Mouse (Mus musculus): ENCODE measurements at regions not wholly inside any gene's neighbourhood (a gene's known extent, or its start where the extent isn't known, plus 50 kb on each side); places are given as distances from the start of the nearest gene placed in this dataset.
"Not testable (repeated sequence)": the region's sequence is repeated elsewhere in the genome, so short reads cannot be mapped to it uniquely, and the experiment has no call there.

DNA sequence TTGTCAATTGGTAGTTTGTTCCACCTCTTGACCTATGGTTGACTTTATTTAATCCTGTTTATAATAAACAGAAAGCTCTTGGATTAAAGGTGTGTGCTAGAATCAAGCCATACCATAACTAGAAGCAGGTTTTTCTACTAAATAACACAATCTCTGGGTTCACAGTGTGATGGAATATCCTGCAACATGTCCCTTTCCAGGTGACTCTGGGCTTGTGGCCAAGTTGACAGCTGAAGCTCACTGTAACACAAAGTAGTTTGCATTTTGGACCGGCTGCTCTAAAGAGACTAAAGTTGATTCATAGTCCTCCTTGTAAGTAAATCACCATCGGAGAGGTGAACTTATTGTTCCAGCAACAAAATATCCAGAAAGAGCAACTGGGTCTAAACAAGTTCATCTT lies 149.3 kb upstream of the Kctd3 start:
- DNase-seq (ENCODE audit: low spot score in 2 of 2), result no peak

DNA sequence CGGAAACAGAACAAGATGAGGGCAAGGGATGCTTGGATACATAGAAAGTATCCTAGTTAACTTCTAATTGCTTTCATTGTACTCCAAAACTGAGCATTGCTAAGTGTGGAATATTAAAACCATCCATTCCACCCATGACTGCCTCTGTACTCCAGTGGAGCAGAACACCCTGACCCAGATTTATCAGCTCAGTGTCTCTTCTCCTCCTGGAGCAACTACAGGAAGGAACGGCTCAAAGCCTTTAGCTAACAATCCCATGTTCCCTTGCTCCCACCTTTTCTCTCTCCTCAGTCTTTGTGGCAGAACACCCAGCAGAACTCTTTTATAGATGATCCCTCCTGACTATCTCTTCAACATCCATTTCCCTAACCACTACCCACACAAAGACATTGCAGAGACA lies 146.7 kb upstream of the Kctd3 start:
- DNase-seq (ENCODE audit: low spot score in 2 of 2), result no peak

DNA sequence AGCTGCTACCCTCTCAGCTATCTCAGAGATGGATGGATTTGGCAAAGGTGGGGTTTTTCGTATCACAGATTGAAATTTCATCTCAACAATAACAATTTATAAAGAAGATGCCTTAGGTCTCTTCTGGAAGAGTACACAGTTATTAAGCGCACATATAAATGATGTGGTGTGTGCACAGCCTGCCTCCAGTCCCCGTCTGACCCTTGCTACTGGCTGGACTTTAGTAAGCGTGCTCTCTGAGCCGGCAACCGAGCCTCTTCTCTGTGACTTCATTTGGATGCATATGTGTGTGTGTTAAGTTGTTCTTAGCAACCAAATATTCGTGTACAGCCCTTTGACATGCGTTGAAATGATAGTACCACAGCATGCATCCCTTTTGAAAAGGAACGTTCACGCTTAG lies 145.5 kb upstream of the Kctd3 start:
- DNase-seq (ENCODE audit: low spot score in 2 of 2), result no peak

DNA sequence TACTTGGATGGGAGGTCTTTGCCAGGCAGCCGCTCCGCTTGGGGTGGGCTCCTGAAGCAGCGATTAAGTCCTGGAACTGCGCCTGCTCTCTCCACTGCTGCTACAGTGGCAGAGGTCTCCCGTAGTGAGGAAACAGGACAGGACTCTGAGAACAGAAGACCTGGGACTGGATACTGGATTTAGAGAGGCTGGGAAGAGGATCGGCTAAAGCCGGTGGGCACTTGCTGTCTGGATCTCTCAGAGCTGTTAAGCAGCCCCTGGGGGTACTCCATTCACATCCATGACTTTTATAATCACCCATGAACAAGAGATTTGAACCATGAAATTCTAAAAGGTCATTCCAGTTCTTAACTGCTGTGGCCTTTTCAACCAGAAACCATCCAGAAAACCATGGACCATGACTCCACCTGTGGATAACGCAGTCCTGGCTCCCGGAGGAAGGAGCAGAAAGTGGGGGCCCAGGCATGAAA lies 135.4 kb upstream of the Kctd3 start:
- DNase-seq (ENCODE audit: low spot score in 2 of 2), result no peak

DNA sequence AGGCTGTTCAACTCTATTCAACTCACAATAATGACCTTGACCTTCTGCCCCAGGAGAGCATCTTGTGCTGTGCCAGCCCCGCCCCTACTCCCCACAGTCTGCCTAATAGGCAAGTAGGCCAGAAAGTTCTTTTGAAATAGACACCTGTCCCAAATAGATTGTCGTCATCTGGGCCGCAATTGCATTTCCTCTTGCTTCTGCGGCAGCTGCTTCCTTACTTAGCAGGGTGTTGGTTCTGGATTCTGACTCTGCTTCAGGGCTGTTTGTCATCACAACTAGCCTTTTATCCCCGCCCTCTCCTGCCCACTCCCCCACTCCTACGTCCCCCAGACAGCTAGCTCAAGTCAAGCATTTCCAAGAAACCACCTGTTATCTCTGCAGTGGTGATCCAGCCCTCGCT lies 134.9 kb upstream of the Kctd3 start:
- no peak for DNase-seq (ENCODE audit: low spot score in 2 of 2)

- no peak for DNase-seq (ENCODE audit: low spot score in 2 of 2)
Measured at GRCm38 (mm10) chr1:189141694-189142093, 134.1 kb upstream of the Kctd3 start.

DNA sequence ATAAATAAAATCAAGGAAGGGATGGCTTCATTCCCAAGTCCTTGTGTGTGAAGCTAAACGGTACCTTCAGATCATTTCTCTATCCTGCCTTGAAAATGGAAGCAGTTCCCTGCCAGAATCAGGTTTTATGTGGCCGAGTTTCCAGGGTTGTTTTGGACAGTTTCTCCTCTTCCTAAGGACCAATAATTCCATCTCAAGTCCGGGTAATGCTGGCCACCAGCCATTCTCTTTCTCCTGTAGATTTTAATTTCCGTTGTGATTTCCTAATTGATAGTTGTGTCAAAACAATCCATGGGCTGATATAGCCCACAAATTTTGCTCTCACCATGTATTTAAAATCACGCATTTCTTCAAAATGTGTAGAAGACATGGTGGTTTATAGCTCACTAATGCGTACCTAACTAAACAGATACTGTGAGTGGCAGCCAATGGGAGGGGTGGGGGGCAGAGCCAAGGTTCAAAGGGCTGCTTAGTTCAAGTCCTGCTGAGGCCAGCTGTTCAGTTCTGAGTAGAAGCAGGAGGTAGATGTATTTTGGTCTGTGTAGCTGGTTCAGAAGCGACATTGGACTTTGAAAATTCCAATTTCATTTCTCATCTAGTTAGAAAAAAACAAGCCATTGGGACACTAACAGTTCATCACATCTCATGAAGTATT lies 129.2 kb upstream of the Kctd3 start:
- DNase-seq (ENCODE audit: low spot score in 2 of 2), result no peak

DNA sequence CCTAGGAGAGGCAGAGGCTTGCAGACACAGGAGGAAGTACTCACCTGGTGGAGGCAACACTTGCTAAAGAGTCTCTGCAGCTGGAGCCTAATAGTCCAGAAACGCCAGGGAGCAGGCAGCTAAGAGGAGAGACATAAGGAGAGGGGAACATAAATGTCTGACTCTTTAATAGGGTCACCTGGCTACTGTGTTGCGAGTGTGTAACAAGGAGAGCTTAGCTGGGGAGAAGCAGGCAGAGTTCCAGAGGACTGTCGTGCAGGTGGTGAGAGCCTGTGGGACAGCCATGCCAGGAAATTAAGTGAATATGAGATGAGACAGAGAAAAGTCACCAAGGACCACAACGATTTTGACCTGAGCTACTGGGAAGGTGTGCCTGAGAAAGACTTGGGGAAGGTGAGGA lies 128.2 kb upstream of the Kctd3 start:
- no peak for DNase-seq (ENCODE audit: low spot score in 2 of 2)

DNA sequence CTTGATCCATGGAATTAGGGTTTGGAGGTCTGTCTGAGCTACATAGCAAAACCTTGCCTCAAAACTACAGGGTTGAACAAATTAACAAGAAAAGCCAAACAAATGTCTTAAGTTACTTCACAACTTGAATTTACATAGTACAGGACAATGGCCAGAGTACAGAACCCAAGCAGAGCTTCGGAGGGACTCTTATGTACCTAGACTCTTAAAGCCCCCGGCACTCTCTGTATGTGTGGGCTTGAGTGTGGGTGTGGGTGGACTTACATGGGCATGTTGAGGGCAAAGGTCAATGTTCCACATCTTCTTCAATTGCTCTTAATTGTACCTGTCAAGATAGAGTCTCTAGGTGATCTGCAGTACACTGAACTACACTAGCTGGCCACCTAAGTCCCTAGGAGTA lies 121.1 kb upstream of the Kctd3 start:
- DNase-seq (ENCODE audit: low spot score in 2 of 2), result no peak

DNA sequence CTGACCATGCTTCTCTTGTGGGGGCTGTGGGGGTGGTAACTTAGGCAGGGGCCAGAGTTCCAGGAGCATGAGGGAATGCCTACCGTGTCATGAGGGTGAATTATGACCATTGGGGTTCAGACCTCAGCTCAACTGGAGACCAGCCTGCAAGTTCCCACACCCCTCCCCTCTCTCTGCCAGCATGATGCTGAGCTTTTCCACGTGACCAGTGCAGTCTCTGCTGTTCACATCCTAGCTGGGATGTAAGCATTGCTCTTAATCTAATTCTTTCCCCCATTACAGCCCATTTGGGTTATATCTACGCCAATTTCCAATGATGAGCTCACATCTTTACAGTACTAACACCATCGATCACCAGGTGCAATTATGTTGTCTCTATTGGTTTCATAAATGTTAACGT lies 120.6 kb upstream of the Kctd3 start:
- DNase-seq (ENCODE audit: low spot score in 2 of 2), result not testable (repeated sequence)

GRCm38 (mm10) chr1:189127367-189127766 lies 119.7 kb upstream of the Kctd3 start:
- DNase-seq (ENCODE audit: low spot score in 2 of 2), result no peak

DNA sequence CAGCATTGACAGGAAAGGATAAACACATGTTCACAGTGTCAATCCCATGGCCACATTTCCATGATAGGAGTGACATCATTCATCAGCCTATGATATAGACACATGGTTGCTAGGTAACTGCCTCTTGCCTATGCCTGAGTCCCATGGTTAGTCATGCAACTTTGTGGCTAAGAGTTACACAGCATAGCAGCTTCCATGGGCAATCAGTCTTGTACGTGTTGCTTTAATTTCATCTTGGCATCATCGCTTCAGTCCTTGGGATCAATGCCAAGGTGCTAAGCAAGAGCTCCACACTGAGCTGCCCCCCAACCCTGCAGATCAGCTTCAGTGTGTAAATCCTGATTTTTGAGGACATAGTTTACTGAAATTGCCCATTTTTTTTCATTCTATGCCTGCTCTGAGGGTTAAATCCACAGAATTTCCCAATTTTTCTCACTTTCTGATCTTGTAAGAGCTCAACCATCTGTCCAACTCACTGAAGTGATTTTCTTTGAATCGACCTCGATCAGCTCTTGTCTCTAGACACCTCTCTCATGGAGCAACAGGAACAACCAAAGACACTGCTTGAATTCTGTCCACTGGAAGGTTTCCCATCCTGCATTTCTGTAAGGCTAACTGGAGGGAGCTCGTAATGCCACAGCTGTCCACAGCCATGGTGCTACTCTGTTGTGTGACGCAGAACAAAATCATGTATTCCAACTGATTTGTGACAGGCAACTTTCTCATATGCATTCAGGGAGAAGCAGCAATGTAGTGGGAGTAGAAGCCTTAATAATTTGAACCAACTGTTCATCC lies 112.5 kb upstream of the Kctd3 start:
- no peak for DNase-seq (ENCODE audit: low spot score in 2 of 2)

DNA sequence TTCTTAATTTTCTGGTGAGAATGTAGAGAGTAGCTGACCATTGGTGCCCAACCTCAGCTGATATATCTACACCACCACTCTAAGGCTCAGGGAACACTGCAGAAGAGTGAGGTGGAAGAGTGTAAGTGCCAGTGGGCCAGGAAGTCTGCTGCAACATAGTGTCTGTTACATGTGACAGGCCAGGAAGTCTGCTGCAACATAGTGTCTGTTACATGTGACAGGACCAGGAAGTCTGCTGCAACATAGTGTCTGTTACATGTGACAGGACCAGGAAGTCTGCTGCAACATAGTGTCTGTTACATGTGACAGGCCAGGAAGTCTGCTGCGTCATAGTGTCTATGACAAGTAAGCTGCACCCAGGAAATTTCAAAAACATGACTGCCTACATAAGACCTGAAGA lies 111.4 kb upstream of the Kctd3 start:
- peak in 1 of 2 experiments; percentile 24 for DNase-seq (ENCODE audit: low spot score in 2 of 2)

DNA sequence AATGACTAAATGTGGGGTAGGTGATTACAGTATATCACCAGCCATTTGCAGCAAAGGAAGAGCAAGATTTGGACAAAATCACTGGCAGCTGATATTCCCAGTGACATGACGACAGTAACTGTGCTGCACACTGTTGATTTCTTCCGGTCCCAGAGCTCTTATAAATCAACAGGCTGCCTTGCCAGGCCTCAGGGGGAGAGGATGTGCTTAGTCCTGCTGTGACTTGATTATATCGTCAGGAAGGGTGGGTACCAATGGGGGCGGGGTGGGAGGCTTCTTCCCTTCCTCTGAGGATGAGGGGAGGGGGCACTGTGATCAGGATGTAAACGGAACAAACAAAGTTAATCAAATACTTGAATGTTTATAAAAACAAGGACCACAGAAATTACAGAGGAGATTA lies 110.9 kb upstream of the Kctd3 start:
- DNase-seq (ENCODE audit: low spot score in 2 of 2), result no peak

DNA sequence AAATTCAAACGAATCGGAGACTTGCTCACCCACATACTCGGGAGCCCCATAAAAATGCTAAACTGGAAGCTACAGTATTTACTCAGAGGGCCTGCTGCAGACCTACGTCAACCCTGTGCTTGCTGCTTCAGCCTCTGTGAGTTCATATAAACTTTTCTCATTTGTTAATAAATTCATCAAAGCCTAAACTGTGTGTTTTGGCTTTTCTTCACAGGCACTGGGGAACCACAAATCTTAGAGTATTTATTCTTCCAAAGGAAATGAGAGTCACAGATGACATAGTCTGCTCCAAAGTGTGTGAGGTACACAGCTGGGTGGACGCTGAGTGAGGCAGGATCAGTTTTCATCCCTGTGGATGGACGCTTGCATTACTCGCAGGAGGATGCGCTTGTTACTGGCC lies 108.3 kb upstream of the Kctd3 start:
- no peak for DNase-seq (ENCODE audit: low spot score in 2 of 2)

GRCm38 (mm10) chr1:189115279-189115678 lies 107.6 kb upstream of the Kctd3 start:
- DNase-seq (ENCODE audit: low spot score in 2 of 2), result no peak

DNA sequence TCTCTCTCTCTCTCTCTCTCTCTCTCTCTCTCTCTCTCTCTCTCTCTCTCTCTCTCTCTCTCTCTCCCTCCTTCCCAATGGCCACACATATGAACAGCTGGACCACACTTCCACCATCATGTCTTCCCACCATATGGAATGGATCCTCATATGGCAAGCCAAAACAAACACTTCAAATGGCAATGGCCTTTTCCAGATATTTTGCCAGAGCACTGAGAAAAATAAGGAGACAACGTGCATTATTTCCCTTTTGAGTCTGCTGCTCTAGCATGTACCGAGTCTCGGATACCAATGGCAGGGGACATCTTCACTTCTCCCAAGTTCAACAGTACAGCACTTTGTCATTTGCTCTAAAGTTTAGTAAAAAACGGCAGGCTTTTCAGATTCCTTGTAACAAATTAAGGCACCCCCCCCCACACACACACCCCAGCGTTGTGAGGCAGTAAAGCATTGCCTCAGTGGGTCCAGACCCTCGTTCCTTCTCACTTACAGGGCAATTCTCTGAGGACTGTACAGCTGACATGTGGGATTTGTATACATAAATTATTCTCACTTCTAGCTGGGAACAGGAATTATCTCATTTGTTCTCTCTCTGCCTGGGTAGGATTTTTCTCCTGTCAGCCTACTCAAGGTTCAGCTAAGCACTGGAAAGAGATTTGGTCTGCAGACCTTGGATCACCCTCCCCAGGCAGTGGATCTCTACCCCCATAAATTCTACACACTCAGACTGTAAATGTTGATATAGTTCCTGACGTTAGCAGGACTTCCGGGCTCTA lies 100.8 kb upstream of the Kctd3 start:
- no peak for DNase-seq (ENCODE audit: low spot score in 2 of 2)

- DNase-seq (ENCODE audit: low spot score in 2 of 2), result no peak
Measured at GRCm38 (mm10) chr1:189107841-189108240, 100.2 kb upstream of the Kctd3 start.

DNA sequence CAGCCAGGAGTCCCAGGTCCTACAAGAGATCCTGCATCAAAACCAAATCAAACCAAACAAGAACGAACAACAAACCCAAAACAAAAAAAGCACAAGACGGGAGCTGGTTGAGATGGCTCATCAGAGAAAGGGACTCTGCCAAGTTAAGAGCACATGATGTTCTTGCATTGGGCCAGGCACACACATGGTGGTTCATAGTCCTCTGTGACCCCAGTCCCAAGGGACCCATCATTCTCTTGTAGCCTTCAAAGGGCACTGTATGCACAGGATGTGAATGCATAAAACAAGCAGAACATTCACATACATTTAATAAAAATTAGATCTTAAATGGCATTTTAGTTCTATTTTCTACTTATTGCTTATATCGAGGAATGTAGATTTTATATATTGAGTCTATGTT lies 99.5 kb upstream of the Kctd3 start:
- DNase-seq (ENCODE audit: low spot score in 2 of 2), result no peak

- no peak for DNase-seq (ENCODE audit: low spot score in 2 of 2)
Measured at GRCm38 (mm10) chr1:189105276-189105675, 97.6 kb upstream of the Kctd3 start.

DNA sequence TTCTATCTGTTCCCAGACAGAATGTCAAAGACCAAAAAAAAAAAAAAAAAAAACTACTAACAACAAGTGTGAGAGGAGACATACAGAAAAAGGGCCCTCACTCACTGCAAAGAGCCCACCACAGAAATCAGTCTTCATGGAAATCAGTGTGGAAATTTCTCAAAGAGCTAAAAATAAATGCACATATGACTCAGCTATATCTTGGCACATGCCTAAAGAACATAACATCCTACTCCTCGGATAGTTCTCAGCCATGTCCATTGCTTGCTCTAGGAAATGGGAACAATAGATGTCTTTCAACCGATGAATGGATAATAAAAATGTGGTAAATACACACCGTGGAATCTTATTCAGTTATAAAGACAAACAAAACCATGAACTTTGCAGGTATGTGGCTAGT lies 95.1 kb upstream of the Kctd3 start:
- DNase-seq (ENCODE audit: low spot score in 2 of 2), result no peak

GRCm38 (mm10) chr1:189099121-189099520 lies 91.5 kb upstream of the Kctd3 start:
- no peak for DNase-seq (ENCODE audit: low spot score in 2 of 2)

DNA sequence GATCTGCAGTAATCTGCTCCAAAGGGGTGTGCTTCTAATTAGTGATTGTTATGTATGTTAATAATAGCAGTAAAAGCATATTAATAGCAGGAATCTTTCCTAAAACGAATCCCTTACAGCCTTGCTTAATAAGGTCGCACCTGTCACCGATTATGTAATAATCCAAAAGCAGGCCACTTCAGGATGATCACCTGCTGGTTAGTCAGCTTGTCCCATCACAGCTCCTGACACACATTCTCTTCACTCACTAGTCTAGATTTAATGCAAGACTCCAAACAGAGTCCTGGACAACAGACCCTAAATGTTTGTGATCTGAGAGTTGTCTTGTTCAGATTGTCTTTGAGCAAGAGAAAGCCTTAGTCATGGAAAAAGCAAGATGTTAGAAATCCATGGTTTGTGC lies 85.2 kb upstream of the Kctd3 start:
- no peak for DNase-seq (ENCODE audit: low spot score in 2 of 2)

All from natural killer cell, adult 2 months (primary cell).